Mouse (Mus musculus) ES-E14 (cell line): ENCODE data around the gene Ccdc148. TPM values are rescaled to one million over a fixed set of nuclear protein-coding genes. Genes with fewer than 3 reads are reported as not detected.

Experiments used
- DNase-seq: peaks from one replicate; pipeline ENCODE4 v3.0.0-alpha.2; 2013; ENCODE audit warnings: low read depth, low spot score
- H3K27ac ChIP-seq: 2 replicates; pipeline ENCODE4 v1.5.1; 2012; ENCODE audit warnings: low read depth, mild to moderate bottlenecking, low read length, moderate library complexity, mixed read lengths; ENCODE audit not compliant: poor library complexity, insufficient read depth, severe bottlenecking
- H3K36me3 ChIP-seq: 2 replicates; pipeline ENCODE4 v1.6.1; 2012; ENCODE audit warnings: mild to moderate bottlenecking, low read length, moderate library complexity, mixed read lengths; ENCODE audit not compliant: control insufficient read depth, poor library complexity, insufficient read depth, severe bottlenecking
- H3K4me1 ChIP-seq, 2 experiments: fragments of 150-350 bp in 1 of 2; sonication (generic) in 1 of 2; 2 replicates each; pipeline ENCODE4 v1.6.1; 2012; ENCODE audit warnings: low read length in 2 of 2, mild to moderate bottlenecking in 1 of 2, mixed read lengths in 1 of 2; ENCODE audit not compliant: control insufficient read depth in 2 of 2, insufficient read depth in 2 of 2, poor library complexity in 1 of 2
- H3K4me3 ChIP-seq, 2 experiments: fragments of 150-350 bp in 1 of 2; sonication (generic) in 1 of 2; 2 replicates each; pipeline ENCODE4 v1.5.1; 2012; ENCODE audit warnings: low read length in 2 of 2, low read depth in 1 of 2, mild to moderate bottlenecking in 1 of 2, mixed read lengths in 1 of 2; ENCODE audit not compliant: insufficient read depth in 1 of 2, poor library complexity in 1 of 2, severe bottlenecking in 1 of 2
- H3K9ac ChIP-seq: 2 replicates; pipeline ENCODE4 v1.6.1; 2012; ENCODE audit warnings: low read depth, mild to moderate bottlenecking, low read length, mixed read lengths; ENCODE audit not compliant: poor library complexity, insufficient read depth, severe bottlenecking
- H3K9me3 ChIP-seq: fragments of 150-350 bp; sonication (generic); 2 replicates; pipeline ENCODE4 v1.6.1; 2012; ENCODE audit warnings: low read depth, mild to moderate bottlenecking, low read length; ENCODE audit not compliant: control insufficient read depth, insufficient read depth
- CHD2 ChIP-seq: IDR thresholded peaks from 2 replicates; pipeline ENCODE4 v1.6.1; 2014; ENCODE audit warnings: mild to moderate bottlenecking, low read depth, low read length, inconsistent platforms
- HCFC1 ChIP-seq: IDR thresholded peaks from 2 replicates; pipeline ENCODE4 v1.6.1; 2012; ENCODE audit warnings: low read length, inconsistent platforms, borderline replicate concordance; ENCODE audit not compliant: insufficient read depth
- MAFK ChIP-seq: IDR thresholded peaks from 2 replicates; pipeline ENCODE4 v1.6.1; 2014; ENCODE audit warnings: mild to moderate bottlenecking, low read depth, low read length, inconsistent platforms; ENCODE audit not compliant: insufficient read depth
- ZC3H11A ChIP-seq: IDR thresholded peaks from 2 replicates; pipeline ENCODE4 v1.6.1; 2012; ENCODE audit warnings: low read depth, mild to moderate bottlenecking, inconsistent platforms, low read length, borderline replicate concordance
- ZNF384 ChIP-seq: IDR thresholded peaks from 2 replicates; pipeline ENCODE4 v1.6.1; 2012; ENCODE audit warnings: low read depth, low read length, inconsistent platforms
- in situ Hi-C, 2 experiments: fragments of 600-800 bp; cut with MboI; formaldehyde crosslinking; loops; one replicate each; pipeline ENCODE4 v1.15.1; 2025; ENCODE audit warnings: low sequenced_read_pairs in 2 of 2, inconsistent platforms in 1 of 2; ENCODE audit not compliant: unreplicated experiment in 2 of 2
- total RNA-seq: library from RNA; depleted of rRNA; stranded (reverse); fragments of 300-350 nt; gene quantifications from 2 replicates; pipeline ENCODE4 v1.2.3, GENCODE M21; 2012

The Ccdc148 gene
- total RNA-seq, 1 experiment = 0.27 TPM

GRCm38 (mm10) chr2:59199476-59199976, 39.0 kb upstream of the Ccdc148 start:
- Histone ChIP-seq H3K9me3 (no peaks in the 10 kb centered on the region), H3K36me3 (no peaks in the 10 kb centered on the region), H3K4me1 (peaks cover 7 to 14% of the 10 kb centered on the region in 2 experiments), H3K9ac (no peak overlapping the region), H3K27ac (no peak overlapping the region), H3K4me3 (no peak overlapping the region)
- in situ Hi-C loops = no loop called here
- TF ChIP-seq ZNF384 (no peak), HCFC1 (no peak), ZC3H11A (no peak), MAFK (no peak), CHD2 (no peak)
- DNase-seq = no peak

GRCm38 (mm10) chr2:59197156-59197555, 36.7 kb upstream of the Ccdc148 start:
- TF ChIP-seq CHD2 (no peak), MAFK (no peak), ZC3H11A (no peak), ZNF384 (no peak), HCFC1 (no peak)
- Histone ChIP-seq H3K4me1 (peaks cover 7 to 9% of the 10 kb centered on the region in 2 experiments), H3K9ac (no peak overlapping the region), H3K4me3 (no peak overlapping the region), H3K27ac (no peak overlapping the region), H3K9me3 (no peaks in the 10 kb centered on the region), H3K36me3 (no peaks in the 10 kb centered on the region)
- DNase-seq = no peak
- in situ Hi-C loops = no loop called here

GRCm38 (mm10) chr2:59193117-59193516, 32.6 kb upstream of the Ccdc148 start:
- no peak overlapping the region for H3K9ac ChIP-seq
- no peaks in the 10 kb centered on the region for H3K9me3 ChIP-seq
- H3K4me3 ChIP-seq = no peak overlapping the region
- H3K36me3 ChIP-seq = peaks cover 10% of the 10 kb centered on the region; the same call in 1 of the 2 replicates
- no peak overlapping the region for H3K27ac ChIP-seq
- peaks cover 2 to 4% of the 10 kb centered on the region in 2 experiments for H3K4me1 ChIP-seq
- in situ Hi-C loops = no loop called here
- DNase-seq = no peak
- no peak for TF ChIP-seq CHD2
- TF ChIP-seq MAFK = no peak
- TF ChIP-seq ZC3H11A = no peak
- TF ChIP-seq ZNF384 = no peak
- TF ChIP-seq HCFC1 = no peak

DNA sequence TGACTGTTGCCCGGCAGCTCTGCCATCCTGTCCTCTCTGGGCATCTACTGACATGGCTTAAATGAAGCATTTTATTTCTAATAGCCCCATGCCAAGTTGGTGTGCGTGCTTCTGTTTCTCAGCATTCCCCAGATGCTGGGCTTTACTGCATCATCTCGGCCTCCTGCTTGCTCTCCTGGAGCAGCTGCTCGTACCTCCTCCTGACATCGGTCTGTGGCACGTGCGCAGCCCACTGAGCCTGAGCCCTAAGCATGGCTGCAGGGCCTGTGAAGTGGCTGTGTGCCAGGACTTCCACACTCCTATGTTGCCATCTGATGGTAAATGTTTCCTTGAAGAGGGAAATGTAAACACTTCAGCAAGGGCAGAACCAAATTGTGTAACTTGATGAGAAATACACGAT, 31.0 kb upstream of the Ccdc148 start:
- H3K9ac ChIP-seq = no peak overlapping the region
- no peak overlapping the region for H3K4me3 ChIP-seq
- TF ChIP-seq ZNF384 = no peak
- no peak for TF ChIP-seq CHD2
- TF ChIP-seq MAFK = no peak
- peaks cover 13% of the 10 kb centered on the region; the same call in 1 of the 2 replicates for H3K36me3 ChIP-seq
- no peak overlapping the region for H3K27ac ChIP-seq
- H3K9me3 ChIP-seq = no peaks in the 10 kb centered on the region
- DNase-seq = no peak
- in situ Hi-C loops = no loop called here
- peaks cover 0 to 2% of the 10 kb centered on the region in 2 experiments; a peak in 2 of 4 replicates for H3K4me1 ChIP-seq

DNA sequence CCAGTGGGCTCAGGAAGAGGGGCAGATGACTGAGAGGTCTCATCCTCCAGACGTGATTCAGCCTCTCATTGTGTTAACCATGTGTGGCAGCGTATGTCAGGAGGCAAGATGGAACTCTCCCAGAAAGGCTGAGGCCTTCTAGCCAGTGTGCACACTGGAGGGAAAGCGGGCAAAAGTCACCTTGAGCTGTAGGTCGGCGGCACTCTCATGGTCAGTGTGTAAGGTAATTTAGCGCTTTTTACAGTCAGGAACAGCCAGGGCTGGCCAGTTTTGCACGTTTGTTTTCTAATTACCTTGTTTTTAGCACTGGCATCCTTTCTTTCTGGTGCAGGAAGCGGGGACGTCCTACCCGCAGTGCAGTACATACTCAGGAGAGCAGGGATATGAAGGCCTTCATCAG, 29.7 kb upstream of the Ccdc148 start:
- Histone ChIP-seq H3K36me3 (peaks cover 13% of the 10 kb centered on the region; the same call in 1 of the 2 replicates), H3K27ac (no peak overlapping the region), H3K4me3 (no peak overlapping the region), H3K9ac (no peak overlapping the region), H3K4me1 (peaks cover 3 to 7% of the 10 kb centered on the region in 2 experiments; a peak in 3 of 4 replicates), H3K9me3 (no peaks in the 10 kb centered on the region)
- DNase-seq = no peak
- in situ Hi-C loops = no loop called here
- TF ChIP-seq ZC3H11A = no peak
- no peak for TF ChIP-seq CHD2
- TF ChIP-seq ZNF384 = no peak
- TF ChIP-seq MAFK = no peak
- TF ChIP-seq HCFC1 = no peak
